24 mouse cellular contexts compared by ENCODE assay signal in genomic region chr6:40402031-40402430, GRCm38 (mm10). TPM values are rescaled to one million over a fixed set of nuclear protein-coding genes. Genes with fewer than 3 reads are reported as not detected.
"Had no signal": no experiment of that assay in that cellular context is flagged by ENCODE, and none has a peak within 500 bp of the region (broad histone marks: within the 10 kb centered on the region; RNA-seq: fewer than 3 reads in every experiment).

No protein-coding gene starts in this region.

- H3K4me1 ChIP-seq: liver, embryonic 15.5 days; lung, embryonic 15.5 days; midbrain, embryonic 13.5 days; midbrain, embryonic 15.5 days; neural tube, embryonic 12.5 days; stomach, embryonic 15.5 days had no signal

- DNase-seq: liver, postnatal 0 days; lung, adult 2 months; lung, postnatal 14 days; lung, postnatal 36 days; retina, postnatal 1 day; right cerebral cortex, adult 18-20 months; right cerebral cortex, postnatal 25 days; right cerebral cortex, postnatal 4 days; spleen, adult 18-20 months; thymus, adult 2 months; thymus, postnatal 14 days; thymus, postnatal 36 days had no signal

- H3K27me3 ChIP-seq: liver, embryonic 15.5 days; lung, embryonic 15.5 days; megakaryocyte, embryonic 14.5 days; midbrain, embryonic 13.5 days; midbrain, embryonic 15.5 days; neural tube, embryonic 12.5 days; stomach, embryonic 15.5 days had no signal

- H3K9me3 ChIP-seq: liver, embryonic 15.5 days; lung, embryonic 15.5 days; midbrain, embryonic 13.5 days; midbrain, embryonic 15.5 days; stomach, embryonic 15.5 days had no signal

- H3K9ac ChIP-seq: liver, embryonic 15.5 days; liver, postnatal 0 days; lung, embryonic 15.5 days; midbrain, embryonic 13.5 days; midbrain, embryonic 15.5 days; neural tube, embryonic 12.5 days; stomach, embryonic 15.5 days had no signal

- H3K27ac ChIP-seq: liver, embryonic 15.5 days; lung, embryonic 15.5 days; macrophage; midbrain, embryonic 13.5 days; midbrain, embryonic 15.5 days; neural tube, embryonic 12.5 days; stomach, embryonic 15.5 days had no signal

- H3K4me2 ChIP-seq: liver, embryonic 15.5 days; lung, embryonic 15.5 days; midbrain, embryonic 11.5 days; midbrain, embryonic 13.5 days; midbrain, embryonic 15.5 days; neural tube, embryonic 12.5 days; stomach, embryonic 15.5 days had no signal

- H3K4me3 ChIP-seq: liver, embryonic 15.5 days; lung, embryonic 15.5 days; megakaryocyte, embryonic 14.5 days; midbrain, embryonic 13.5 days; midbrain, embryonic 15.5 days; neural tube, embryonic 12.5 days; stomach, embryonic 15.5 days had no signal

- ATAC-seq: liver, postnatal 0 days; lung, postnatal 0 days; midbrain, embryonic 13.5 days; midbrain, embryonic 15.5 days had no signal

RNA-seq across cellular contexts. Expression of gene Wee2, which starts 36.9 kb away (rescaled TPM):
- polyA plus RNA-seq: liver, embryonic 15.5 days; liver, postnatal 0 days; lung, adult 2 months; lung, embryonic 15.5 days; lung, postnatal 0 days; macrophage; midbrain, embryonic 11.5 days; neural tube, embryonic 12.5 days; small intestine, adult 2 months; testis, adult 2 months had no signal
